Mouse (Mus musculus) left cerebral cortex, adult 2 months (tissue): ENCODE data around the gene Pir. TPM values are rescaled to one million over a fixed set of nuclear protein-coding genes. Genes with fewer than 3 reads are reported as not detected.
A peak's percentile ranks its signal among the peaks of the same experiment; 100 is the strongest.

ENCODE experiments used
- DNase-seq, 2 experiments: peaks; one replicate each; pipeline ENCODE4 v3.0.0; 2021 to 2022; ENCODE audit warnings: low spot score in 2 of 2, mixed read lengths in 1 of 2; ENCODE audit errors: extremely low spot score in 1 of 2
- H3K27ac ChIP-seq: fragments of 200-600 bp; 2 replicates; pipeline ENCODE4 v1.8.1; 2022
- H3K4me3 ChIP-seq: fragments of 200-600 bp; 2 replicates; pipeline ENCODE4 v1.8.1; 2022
- CTCF ChIP-seq: fragments of 200-600 bp; IDR thresholded peaks from 2 replicates; pipeline ENCODE4 v1.8.1; 2022; ENCODE audit warnings: antibody characterized with exemption, mild to moderate bottlenecking, moderate library complexity
- intact Hi-C: fragments of 180-260 bp; cut with DNase I; formaldehyde crosslinking; loops from one replicate; pipeline ENCODE4 v1.15.1; 2025
- long read RNA-seq, 2 experiments: library from polyadenylated mRNA; stranded (forward); transcript quantifications; one replicate each; pipeline ENCODE4 v2.0.0; 2021; ENCODE audit warnings: borderline mapping rate in 2 of 2
- total RNA-seq, 2 experiments: library from RNA; stranded (reverse); gene quantifications; 2 replicates each; pipeline ENCODE4 v1.2.3; 2021

Gene Pir
- total RNA-seq, result 1 to 10 TPM; 6.1 to 7.4 TPM
- long read RNA-seq, experiment 1, partial matches to known transcripts, result 0 of 1 reads
- long read RNA-seq, experiment 1, other reads (novel, unspliced or antisense), result 1 of 1 reads
- long read RNA-seq, experiment 2, result 0 reads

GRCm38 (mm10) chrX:164269285-164269761 is at the start of gene Pir:
Gene Pir (plus strand): TSS chrX:164269371.
- DNase-seq, result peak; percentile 31 to 46
- intact Hi-C loops, result no loop called here
- Histone ChIP-seq H3K4me3 (peak within 1 kb of the TSS; percentile 42), H3K27ac (peak within 1 kb of the TSS; percentile 10; the same call in 1 of the 2 replicates)
- peak; percentile 62 for TF ChIP-seq CTCF

GRCm38 (mm10) chrX:164221989-164222388 is 47.2 kb upstream of the Pir start:
- peak; percentile 35 for TF ChIP-seq CTCF
- Histone ChIP-seq H3K4me3 (no peak overlapping the region), H3K27ac (no peak overlapping the region)
- intact Hi-C loops, result no loop called here
- DNase-seq, result no peak

GRCm38 (mm10) chrX:164233380-164233779 is 35.8 kb upstream of the Pir start:
- TF ChIP-seq CTCF, result no peak
- DNase-seq, result no peak
- H3K4me3 ChIP-seq, result no peak overlapping the region
- H3K27ac ChIP-seq, result no peak overlapping the region
- intact Hi-C loops, result no loop called here

GRCm38 (mm10) chrX:164245714-164246113 is 23.5 kb upstream of the Pir start:
- no peak for TF ChIP-seq CTCF
- H3K27ac ChIP-seq, result no peak overlapping the region
- intact Hi-C loops, result no loop called here
- DNase-seq, result no peak
- no peak overlapping the region for H3K4me3 ChIP-seq

GRCm38 (mm10) chrX:164246722-164247121 is 22.4 kb upstream of the Pir start:
- H3K4me3 ChIP-seq, result no peak overlapping the region
- H3K27ac ChIP-seq, result no peak overlapping the region
- no peak for DNase-seq
- TF ChIP-seq CTCF, result no peak
- intact Hi-C loops, result no loop called here

- Histone ChIP-seq H3K4me3 (no peak overlapping the region), H3K27ac (no peak overlapping the region)
- no peak for TF ChIP-seq CTCF
- intact Hi-C loops, result no loop called here
- DNase-seq, result no peak
Measured at GRCm38 (mm10) chrX:164256527-164256926, 12.6 kb upstream of the Pir start.

- no peak for TF ChIP-seq CTCF
- Histone ChIP-seq H3K4me3 (no peak within 1 kb of the TSS), H3K27ac (no peak within 1 kb of the TSS)
- intact Hi-C loops, result no loop called here
- no peak for DNase-seq
Measured at GRCm38 (mm10) chrX:164258057-164258456, 11.1 kb upstream of the Pir start, which contains the start of gene Bmx. Gene Bmx (minus strand): TSS chrX:164258193.

- intact Hi-C loops, result no loop called here
- Histone ChIP-seq H3K27ac (no peak overlapping the region), H3K4me3 (no peak overlapping the region)
- DNase-seq, result no peak
- TF ChIP-seq CTCF, result no peak
Measured at GRCm38 (mm10) chrX:164258662-164259061, 10.5 kb upstream of the Pir start.

GRCm38 (mm10) chrX:164262286-164262685 is 6.9 kb upstream of the Pir start:
- H3K27ac ChIP-seq, result no peak overlapping the region
- no peak for TF ChIP-seq CTCF
- H3K4me3 ChIP-seq, result no peak overlapping the region
- DNase-seq, result no peak
- intact Hi-C loops, result no loop called here

GRCm38 (mm10) chrX:164264861-164265260 is 4.3 kb upstream of the Pir start:
- no peak for TF ChIP-seq CTCF
- DNase-seq, result no peak

GRCm38 (mm10) chrX:164270603-164271002 is 1.4 kb downstream of the Pir start:
- H3K4me3 ChIP-seq, result no peak overlapping the region
- no peak for TF ChIP-seq CTCF
- no peak overlapping the region for H3K27ac ChIP-seq
- intact Hi-C loops, result no loop called here
- DNase-seq, result no peak

More at GRCm38 (mm10) chrX:164264861-164265260, 4.3 kb upstream of the Pir start:
- intact Hi-C loops, result no loop called here
- no peak overlapping the region for H3K4me3 ChIP-seq
- no peak overlapping the region for H3K27ac ChIP-seq

- Histone ChIP-seq H3K4me3 (no peak overlapping the region), H3K27ac (no peak overlapping the region)
- TF ChIP-seq CTCF, result no peak
- intact Hi-C loops, result no loop called here
- DNase-seq, result no peak
Measured at GRCm38 (mm10) chrX:164275536-164275935, 6.4 kb downstream of the Pir start.

GRCm38 (mm10) chrX:164280918-164281647 is 11.9 kb downstream of the Pir start:
- Histone ChIP-seq H3K4me3 (no peak overlapping the region), H3K27ac (no peak overlapping the region)
- intact Hi-C loops, result no loop called here
- DNase-seq, result no peak
- TF ChIP-seq CTCF, result no peak
